Mouse (Mus musculus): ENCODE results near the gene Csnka2ip. TPM values are rescaled to one million over a fixed set of nuclear protein-coding genes. Genes with fewer than 3 reads are reported as not detected.

The Csnka2ip gene
- polyA plus RNA-seq, 1 experiment from 2014 or later = not detected

- Histone ChIP-seq H3K27ac (ENCODE audit: low read depth, low read length) (no peak overlapping the region), H3K27me3 (replicated peaks; ENCODE audit: control insufficient read depth, insufficient read depth, low read length) (no peaks in the 10 kb centered on the region), H3K4me2 (no peak overlapping the region), H3K4me1 (replicated peaks; ENCODE audit: control insufficient read depth, insufficient read depth, low read length) (no peaks in the 10 kb centered on the region), H3K9me3 (ENCODE audit: control insufficient read depth, low read length) (no peaks in the 10 kb centered on the region), H3K9ac (ENCODE audit: low read depth, low read length) (no peak overlapping the region), H3K36me3 (ENCODE audit: control insufficient read depth, insufficient read depth, low read length) (no peaks in the 10 kb centered on the region), H3K4me3 (ENCODE audit: low read depth, low read length) (no peak overlapping the region)
- no peak for ATAC-seq (replicated peaks; ENCODE audit: low FRiP score)
- 75% methylated on average over 8 of the region's 8 CpGs for WGBS
- no peak for DNase-seq (ENCODE audit: low spot score)
Observed at GRCm38 (mm10) chr16:64585599-64586261, 16.5 kb downstream of the Csnka2ip start.

- H3K27me3 ChIP-seq (replicated peaks; ENCODE audit: control insufficient read depth, insufficient read depth, low read length) = no peaks in the 10 kb centered on the region
- ATAC-seq (replicated peaks; ENCODE audit: low FRiP score) (no peak), DNase-seq (ENCODE audit: low spot score) (no peak)
- 81% methylated on average over 4 of the region's 4 CpGs for WGBS
- no peak overlapping the region for H3K4me2 ChIP-seq
- no peaks in the 10 kb centered on the region for H3K9me3 ChIP-seq (ENCODE audit: control insufficient read depth, low read length)
- H3K9ac ChIP-seq (ENCODE audit: low read depth, low read length) = no peak overlapping the region
- H3K4me1 ChIP-seq (replicated peaks; ENCODE audit: control insufficient read depth, insufficient read depth, low read length) = no peaks in the 10 kb centered on the region
- no peak overlapping the region for H3K4me3 ChIP-seq (ENCODE audit: low read depth, low read length)
- H3K36me3 ChIP-seq (ENCODE audit: control insufficient read depth, insufficient read depth, low read length) = no peaks in the 10 kb centered on the region
- no peak overlapping the region for H3K27ac ChIP-seq (ENCODE audit: low read depth, low read length)
Observed at GRCm38 (mm10) chr16:64584591-64584990, 17.6 kb downstream of the Csnka2ip start.

DNA sequence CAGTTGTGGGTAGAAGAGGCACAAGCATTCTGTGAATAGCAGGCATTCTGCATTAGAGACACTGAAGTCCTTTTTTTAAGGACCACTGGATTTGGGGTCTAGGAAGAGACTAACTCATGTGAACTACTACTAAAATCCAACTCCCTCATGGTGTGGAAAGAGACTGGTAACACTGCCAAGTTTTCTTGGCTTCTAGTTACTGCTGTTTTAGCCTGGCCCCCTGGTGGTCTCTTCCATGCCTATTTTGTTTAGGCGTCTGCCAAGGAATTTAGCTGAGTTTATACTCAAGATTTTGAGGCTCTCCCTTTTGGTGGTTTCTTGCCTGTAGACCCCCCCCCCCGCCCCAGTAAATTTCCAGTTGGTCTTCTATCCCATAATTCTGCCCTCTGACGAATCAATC lies 18.8 kb downstream of the Csnka2ip start:
- no peaks in the 10 kb centered on the region for H3K36me3 ChIP-seq (ENCODE audit: control insufficient read depth, insufficient read depth, low read length)
- no peak overlapping the region for H3K27ac ChIP-seq (ENCODE audit: low read depth, low read length)
- ATAC-seq (replicated peaks; ENCODE audit: low FRiP score) (no peak), DNase-seq (ENCODE audit: low spot score) (no peak)
- H3K4me1 ChIP-seq (replicated peaks; ENCODE audit: control insufficient read depth, insufficient read depth, low read length) = no peaks in the 10 kb centered on the region
- no peak overlapping the region for H3K4me3 ChIP-seq (ENCODE audit: low read depth, low read length)
- WGBS = 52% methylated on average over 3 of the region's 3 CpGs
- H3K27me3 ChIP-seq (replicated peaks; ENCODE audit: control insufficient read depth, insufficient read depth, low read length) = no peaks in the 10 kb centered on the region
- H3K9ac ChIP-seq (ENCODE audit: low read depth, low read length) = no peak overlapping the region
- H3K9me3 ChIP-seq (ENCODE audit: control insufficient read depth, low read length) = no peaks in the 10 kb centered on the region
- no peak overlapping the region for H3K4me2 ChIP-seq

DNA sequence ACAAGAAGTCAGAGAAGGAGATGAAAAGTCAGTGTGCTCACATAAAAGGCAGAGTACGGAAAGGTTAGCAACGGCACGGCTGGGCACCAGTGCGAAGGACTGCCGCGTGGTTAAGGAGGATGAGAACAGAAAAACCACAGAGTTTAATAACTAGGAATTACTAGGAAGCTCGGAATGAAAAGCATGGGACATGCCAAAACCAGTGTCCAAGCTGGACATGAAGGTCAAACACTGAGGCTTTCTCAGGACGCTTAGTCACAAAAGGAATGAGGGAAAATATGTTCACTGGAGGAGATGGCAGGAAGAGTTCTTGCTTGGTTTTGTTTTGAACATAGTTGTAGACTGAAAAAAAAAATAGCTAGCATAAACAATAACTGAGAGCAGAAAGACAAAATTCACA lies 32.7 kb downstream of the Csnka2ip start:
- H3K9ac ChIP-seq (ENCODE audit: low read depth, low read length) = no peak overlapping the region
- H3K27me3 ChIP-seq (replicated peaks; ENCODE audit: control insufficient read depth, insufficient read depth, low read length) = no peaks in the 10 kb centered on the region
- no peak overlapping the region for H3K27ac ChIP-seq (ENCODE audit: low read depth, low read length)
- no peak overlapping the region for H3K4me3 ChIP-seq (ENCODE audit: low read depth, low read length)
- WGBS = 86% methylated on average over 8 of the region's 8 CpGs
- H3K36me3 ChIP-seq (ENCODE audit: control insufficient read depth, insufficient read depth, low read length) = no peaks in the 10 kb centered on the region
- H3K4me2 ChIP-seq = no peak overlapping the region
- H3K4me1 ChIP-seq (replicated peaks; ENCODE audit: control insufficient read depth, insufficient read depth, low read length) = no peaks in the 10 kb centered on the region
- ATAC-seq (replicated peaks; ENCODE audit: low FRiP score) (no peak), DNase-seq (ENCODE audit: low spot score) (no peak)
- no peaks in the 10 kb centered on the region for H3K9me3 ChIP-seq (ENCODE audit: control insufficient read depth, low read length)

DNA sequence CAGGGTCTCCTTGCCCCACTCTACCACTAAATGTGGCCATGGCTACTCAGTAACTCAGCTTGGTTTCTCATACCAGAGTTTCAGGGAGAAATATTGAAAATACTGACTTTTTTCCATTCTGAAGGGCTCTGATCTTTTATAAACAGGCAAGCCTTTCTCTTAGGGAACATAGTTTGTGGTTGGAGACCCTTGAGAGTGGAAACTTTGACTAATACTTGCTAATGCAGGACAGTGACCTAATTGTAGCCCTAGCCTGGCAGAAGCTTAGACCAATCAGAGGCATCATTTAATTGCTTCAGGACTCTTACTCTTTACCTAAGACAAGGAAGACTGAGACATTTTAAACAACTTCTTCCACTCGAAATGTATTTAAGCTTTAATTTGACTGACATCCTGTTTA lies 39.1 kb downstream of the Csnka2ip start:
- Histone ChIP-seq H3K9me3 (ENCODE audit: control insufficient read depth, low read length) (no peaks in the 10 kb centered on the region), H3K27me3 (replicated peaks; ENCODE audit: control insufficient read depth, insufficient read depth, low read length) (no peaks in the 10 kb centered on the region), H3K36me3 (ENCODE audit: control insufficient read depth, insufficient read depth, low read length) (no peaks in the 10 kb centered on the region), H3K4me3 (ENCODE audit: low read depth, low read length) (no peak overlapping the region), H3K4me1 (replicated peaks; ENCODE audit: control insufficient read depth, insufficient read depth, low read length) (no peaks in the 10 kb centered on the region), H3K4me2 (no peak overlapping the region), H3K9ac (ENCODE audit: low read depth, low read length) (no peak overlapping the region), H3K27ac (ENCODE audit: low read depth, low read length) (no peak overlapping the region)
- no peak for ATAC-seq (replicated peaks; ENCODE audit: low FRiP score)
- 66% methylated on average over 1 of the region's 1 CpGs for WGBS
- DNase-seq (ENCODE audit: low spot score) = no peak

- Histone ChIP-seq H3K27me3 (replicated peaks; ENCODE audit: control insufficient read depth, insufficient read depth, low read length) (no peaks in the 10 kb centered on the region), H3K4me2 (no peak overlapping the region), H3K36me3 (ENCODE audit: control insufficient read depth, insufficient read depth, low read length) (no peaks in the 10 kb centered on the region), H3K27ac (ENCODE audit: low read depth, low read length) (no peak overlapping the region), H3K4me3 (ENCODE audit: low read depth, low read length) (no peak overlapping the region), H3K9me3 (ENCODE audit: control insufficient read depth, low read length) (no peaks in the 10 kb centered on the region), H3K9ac (ENCODE audit: low read depth, low read length) (no peak overlapping the region), H3K4me1 (replicated peaks; ENCODE audit: control insufficient read depth, insufficient read depth, low read length) (no peaks in the 10 kb centered on the region)
- ATAC-seq (replicated peaks; ENCODE audit: low FRiP score) (no peak), DNase-seq (ENCODE audit: low spot score) (no peak)
- WGBS = 74% methylated on average over 2 of the region's 2 CpGs
Observed at GRCm38 (mm10) chr16:64558518-64558917, 43.7 kb downstream of the Csnka2ip start.

DNA sequence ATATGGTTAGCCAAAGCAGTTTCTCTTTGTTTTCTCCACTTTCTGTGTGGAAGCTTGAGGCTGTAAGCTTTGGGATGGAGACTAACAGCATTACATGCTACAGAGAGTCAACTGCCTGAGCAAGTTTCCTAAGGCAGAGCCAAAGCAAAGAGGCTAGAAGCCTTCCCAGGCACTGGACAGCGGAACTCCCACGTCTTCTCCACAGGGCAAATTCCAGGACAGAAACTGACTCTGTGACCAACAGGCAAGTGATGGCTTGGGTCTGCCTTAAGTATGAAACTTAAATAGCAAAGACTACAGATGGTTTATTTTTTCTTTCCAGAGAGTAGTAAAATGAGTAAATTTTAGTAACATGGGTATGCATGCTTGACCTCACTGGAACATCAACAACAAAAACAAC lies 75.3 kb downstream of the Csnka2ip start:
- Histone ChIP-seq H3K27me3 (replicated peaks; ENCODE audit: control insufficient read depth, insufficient read depth, low read length) (no peaks in the 10 kb centered on the region), H3K27ac (ENCODE audit: low read depth, low read length) (no peak overlapping the region), H3K4me3 (ENCODE audit: low read depth, low read length) (no peak overlapping the region), H3K36me3 (ENCODE audit: control insufficient read depth, insufficient read depth, low read length) (no peaks in the 10 kb centered on the region), H3K4me2 (no peak overlapping the region), H3K9me3 (ENCODE audit: control insufficient read depth, low read length) (no peaks in the 10 kb centered on the region), H3K9ac (ENCODE audit: low read depth, low read length) (no peak overlapping the region), H3K4me1 (replicated peaks; ENCODE audit: control insufficient read depth, insufficient read depth, low read length) (no peaks in the 10 kb centered on the region)
- 82% methylated on average over 2 of the region's 2 CpGs for WGBS
- ATAC-seq (replicated peaks; ENCODE audit: low FRiP score) (no peak), DNase-seq (ENCODE audit: low spot score) (no peak)

- Histone ChIP-seq H3K27me3 (replicated peaks; ENCODE audit: control insufficient read depth, insufficient read depth, low read length) (no peaks in the 10 kb centered on the region), H3K4me2 (no peak overlapping the region), H3K4me1 (replicated peaks; ENCODE audit: control insufficient read depth, insufficient read depth, low read length) (no peaks in the 10 kb centered on the region), H3K9me3 (ENCODE audit: control insufficient read depth, low read length) (no peaks in the 10 kb centered on the region), H3K36me3 (ENCODE audit: control insufficient read depth, insufficient read depth, low read length) (no peaks in the 10 kb centered on the region), H3K4me3 (ENCODE audit: low read depth, low read length) (no peak overlapping the region), H3K9ac (ENCODE audit: low read depth, low read length) (no peak overlapping the region), H3K27ac (ENCODE audit: low read depth, low read length) (no peak overlapping the region)
- 66% methylated on average over 5 of the region's 5 CpGs for WGBS
- ATAC-seq (replicated peaks; ENCODE audit: low FRiP score) (no peak), DNase-seq (ENCODE audit: low spot score) (no peak)
Observed at GRCm38 (mm10) chr16:64524051-64524645, 78.1 kb downstream of the Csnka2ip start.

GRCm38 (mm10) chr16:64513423-64513822 lies 88.8 kb downstream of the Csnka2ip start:
- no peak overlapping the region for H3K27ac ChIP-seq (ENCODE audit: low read depth, low read length)
- H3K36me3 ChIP-seq (ENCODE audit: control insufficient read depth, insufficient read depth, low read length) = no peaks in the 10 kb centered on the region
- WGBS = 71% methylated on average over 2 of the region's 2 CpGs
- no peaks in the 10 kb centered on the region for H3K4me1 ChIP-seq (replicated peaks; ENCODE audit: control insufficient read depth, insufficient read depth, low read length)
- H3K4me3 ChIP-seq (ENCODE audit: low read depth, low read length) = no peak overlapping the region
- no peaks in the 10 kb centered on the region for H3K27me3 ChIP-seq (replicated peaks; ENCODE audit: control insufficient read depth, insufficient read depth, low read length)
- no peaks in the 10 kb centered on the region for H3K9me3 ChIP-seq (ENCODE audit: control insufficient read depth, low read length)
- H3K9ac ChIP-seq (ENCODE audit: low read depth, low read length) = no peak overlapping the region
- H3K4me2 ChIP-seq = no peak overlapping the region
- DNase-seq (ENCODE audit: low spot score) (no peak), ATAC-seq (replicated peaks; ENCODE audit: low FRiP score) (no peak)

All from liver, embryonic 11.5 days (tissue).